Mouse (Mus musculus): ENCODE data around the gene Ext2.

DNA sequence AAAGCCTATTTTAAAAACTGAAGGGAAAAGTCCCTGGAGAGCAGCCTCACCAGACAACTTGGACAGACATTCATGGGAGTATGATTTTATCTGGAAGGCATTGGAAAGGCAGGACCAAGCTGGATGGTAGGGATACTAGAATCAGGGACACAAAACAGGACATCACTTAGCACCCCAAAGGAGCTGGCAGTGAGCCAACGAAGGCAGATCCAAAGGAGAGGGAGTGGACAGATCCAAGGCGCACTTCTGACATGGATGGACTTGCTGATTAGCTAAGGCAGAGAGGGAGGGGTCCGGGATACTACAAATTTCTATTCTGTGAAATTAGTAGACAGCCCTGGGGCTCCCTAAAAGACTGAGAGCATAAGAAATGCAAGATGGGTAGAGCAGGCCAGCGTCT, 16.8 kb downstream of the Ext2 start:
- no peak for TF ChIP-seq CTCF (IDR thresholded peaks at IDR 0.05; ENCODE audit: control insufficient read depth, insufficient read depth, insufficient read length)
- TF ChIP-seq MAX (IDR thresholded peaks at IDR 0.05) = no peak
- TF ChIP-seq MYOG (IDR thresholded peaks at IDR 0.05; ENCODE audit: control insufficient read depth, extremely low read depth, insufficient read length) = no peak
- no peak for TF ChIP-seq CEBPB (IDR thresholded peaks at IDR 0.05; ENCODE audit: low read depth)
- no peak for TF ChIP-seq USF1 (IDR thresholded peaks at IDR 0.05; ENCODE audit: low read depth)
- TF ChIP-seq FOSL1 (IDR thresholded peaks at IDR 0.05; ENCODE audit: insufficient read depth, low read length, poor library complexity, severe bottlenecking) = no peak

Measured in C2C12 (cell line).